Mouse (Mus musculus) spleen, adult 2 months (tissue): ENCODE results near the gene Vmn1r66.
"Not testable (repeated sequence)": the region's sequence is repeated elsewhere in the genome, so short reads cannot be mapped to it uniquely, and the experiment has no call there.

Source experiments
- CTCF ChIP-seq: fragments of 200-500 bp; IDR thresholded peaks from 2 replicates; pipeline ENCODE4 v1.5.1; 2011; ENCODE audit warnings: mild to moderate bottlenecking, inconsistent platforms; ENCODE audit not compliant: insufficient read depth, insufficient read length, insufficient replicate concordance; ENCODE audit errors: extremely low read depth
- POLR2A ChIP-seq: fragments of 200-500 bp; IDR thresholded peaks from 2 replicates; pipeline ENCODE4 v1.6.1; 2011; ENCODE audit warnings: low read depth, low read length, inconsistent platforms

DNA sequence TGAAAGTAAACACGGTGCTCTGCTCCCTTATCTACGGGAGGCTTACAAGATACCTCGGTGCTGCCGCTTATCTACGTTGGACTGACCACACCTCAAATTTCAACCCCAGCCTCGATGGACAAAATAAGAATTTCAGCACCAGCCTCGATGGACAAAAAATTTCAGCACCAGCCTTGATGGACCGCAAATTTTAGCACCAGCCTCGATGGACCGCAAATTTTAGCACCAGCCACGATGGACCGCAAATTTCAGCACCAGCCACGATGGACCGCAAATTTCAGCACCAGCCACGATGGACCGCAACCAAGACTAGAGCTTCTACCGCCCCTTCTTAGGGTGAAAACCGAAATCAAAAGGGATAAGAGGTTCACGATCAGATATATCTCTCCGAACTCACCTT is 47.7 kb upstream of the Vmn1r66 start:
- not testable (repeated sequence) for TF ChIP-seq CTCF, POLR2A
